Mouse (Mus musculus): Measurements from ENCODE around the gene Stxbp5l.
"Not testable (repeated sequence)": the region's sequence is repeated elsewhere in the genome, so short reads cannot be mapped to it uniquely, and the experiment has no call there.

The Stxbp5l gene

DNA sequence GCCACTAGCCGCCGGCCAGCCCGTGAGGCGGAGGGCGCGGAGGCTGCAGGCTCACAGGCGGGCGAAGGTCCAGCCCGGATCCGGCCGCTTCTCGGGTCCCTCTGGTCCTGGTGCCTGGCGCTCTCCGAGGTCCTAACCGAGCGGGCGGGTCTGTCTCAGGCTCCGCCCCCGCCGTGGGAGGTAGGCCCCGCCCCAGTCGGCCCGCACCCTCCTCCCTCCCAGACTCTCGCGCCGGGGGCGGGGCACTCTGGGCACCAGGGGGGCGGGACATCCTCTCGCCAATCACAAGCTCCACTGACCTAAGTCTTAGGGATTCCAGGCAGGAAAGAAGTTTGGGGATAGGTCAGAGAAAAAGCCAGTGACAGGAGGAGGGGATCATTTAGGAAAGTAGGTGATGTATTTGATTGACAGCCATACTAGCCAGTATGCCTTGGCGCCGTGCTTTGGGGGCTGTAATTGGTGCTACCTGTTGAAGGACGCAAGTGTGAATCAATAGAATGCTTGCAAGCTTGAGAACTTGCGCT, at the start of gene Stxbp5l:
Gene Stxbp5l (minus strand): TSS at position 142 of the 524 bp plus-strand sequence.
- peak; percentile 69 to 77 for DNase-seq

DNA sequence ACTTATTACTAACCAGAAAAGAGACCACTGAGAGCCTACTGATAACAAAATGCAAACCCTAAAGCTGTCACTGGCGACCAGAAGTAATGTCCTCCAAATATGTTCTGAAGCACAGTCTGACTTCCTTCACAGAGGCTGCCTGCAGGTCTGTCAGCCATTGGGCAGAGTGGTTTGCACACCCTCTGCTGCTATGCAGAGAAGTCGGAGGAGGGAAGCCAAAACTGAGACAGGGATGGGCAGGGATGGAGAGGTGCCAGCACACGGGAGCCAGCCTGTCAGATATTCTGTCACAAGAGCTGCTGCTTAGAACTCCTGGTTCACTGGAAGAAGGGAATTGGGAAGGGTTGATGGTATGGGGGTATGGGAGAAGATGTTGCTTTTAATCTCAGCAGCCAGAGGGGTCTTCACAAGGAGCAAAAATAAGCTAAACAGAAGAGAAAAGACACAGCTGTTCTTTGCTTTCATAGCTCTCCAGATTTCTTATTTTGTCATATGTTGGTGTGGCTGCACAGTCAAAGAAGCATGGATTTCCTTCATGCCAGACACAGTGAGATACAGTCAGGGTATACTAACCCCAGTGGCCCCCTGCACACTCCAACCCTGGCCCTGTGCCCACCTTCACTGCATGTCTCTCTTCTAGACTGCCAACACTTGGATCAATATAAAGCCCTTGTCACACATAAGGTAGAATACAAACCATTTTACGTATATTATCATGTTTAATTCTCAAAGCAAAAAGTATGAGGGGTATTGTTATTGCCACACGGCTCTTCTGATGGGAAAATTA, 48.8 kb upstream of the Stxbp5l start:
- no peak for DNase-seq

- no peak for DNase-seq
These were observed 40.7 kb upstream of the Stxbp5l start for GRCm38 (mm10) chr16:37425434-37425833.

DNA sequence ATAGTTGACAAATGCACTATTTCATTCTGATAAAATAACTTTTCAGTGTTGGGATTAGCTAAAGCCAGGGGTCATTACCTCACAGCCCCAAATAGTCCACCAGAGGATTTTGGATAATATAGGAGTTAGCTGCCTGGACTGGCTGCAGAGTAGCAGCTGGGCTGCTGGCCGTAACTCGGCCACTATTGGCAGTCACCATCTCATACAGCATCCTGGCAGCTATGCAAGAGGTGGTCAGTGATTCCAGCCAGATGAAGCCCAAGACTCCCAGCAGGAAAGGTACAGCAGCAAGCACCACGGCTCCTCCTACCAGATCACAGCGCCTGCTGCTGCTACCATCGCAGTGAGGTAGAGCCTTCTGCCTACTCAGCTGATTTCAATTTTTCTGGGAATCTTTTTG, 38.1 kb upstream of the Stxbp5l start:
- DNase-seq, result no peak

DNA sequence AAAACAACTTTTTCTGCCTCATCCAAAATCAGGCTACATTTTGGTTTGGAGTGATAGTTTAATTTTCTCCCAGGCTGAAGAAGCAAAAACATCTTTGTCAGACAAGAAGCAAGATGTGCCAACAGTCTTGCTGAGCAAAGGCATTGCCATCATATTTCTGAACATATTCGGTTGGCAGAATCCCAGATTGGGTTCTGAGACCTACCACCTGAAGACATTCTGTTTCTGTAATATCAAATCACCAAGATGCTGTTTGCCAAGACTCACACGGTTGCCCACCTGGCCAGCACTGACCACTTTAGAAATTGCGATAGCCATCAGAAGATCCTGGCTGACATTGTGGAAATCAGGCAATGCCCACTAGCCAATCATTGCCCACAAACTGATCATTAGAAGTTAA, 37.1 kb upstream of the Stxbp5l start:
- no peak for DNase-seq

DNA sequence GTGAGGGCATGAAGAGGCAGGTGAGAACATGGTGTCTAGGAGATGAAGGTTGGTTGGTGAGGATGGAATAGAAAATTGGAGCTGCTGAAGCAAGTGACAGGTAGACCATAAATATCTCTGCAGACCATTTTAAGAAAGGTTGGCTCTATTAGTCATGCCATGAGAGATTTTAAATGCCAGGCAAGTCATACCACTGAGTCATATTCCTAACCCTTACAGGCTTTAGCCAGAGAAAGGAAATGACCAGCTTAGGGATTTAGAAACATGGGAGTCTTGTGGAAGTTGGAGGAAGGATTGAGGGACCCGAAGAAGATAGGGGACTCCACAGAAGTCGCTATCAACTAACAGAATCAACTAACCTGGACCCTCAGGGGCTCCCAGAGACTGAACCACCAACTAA, 35.8 kb upstream of the Stxbp5l start:
- no peak for DNase-seq

- DNase-seq, result no peak
These were observed 20.8 kb upstream of the Stxbp5l start for GRCm38 (mm10) chr16:37405536-37405935.

DNA sequence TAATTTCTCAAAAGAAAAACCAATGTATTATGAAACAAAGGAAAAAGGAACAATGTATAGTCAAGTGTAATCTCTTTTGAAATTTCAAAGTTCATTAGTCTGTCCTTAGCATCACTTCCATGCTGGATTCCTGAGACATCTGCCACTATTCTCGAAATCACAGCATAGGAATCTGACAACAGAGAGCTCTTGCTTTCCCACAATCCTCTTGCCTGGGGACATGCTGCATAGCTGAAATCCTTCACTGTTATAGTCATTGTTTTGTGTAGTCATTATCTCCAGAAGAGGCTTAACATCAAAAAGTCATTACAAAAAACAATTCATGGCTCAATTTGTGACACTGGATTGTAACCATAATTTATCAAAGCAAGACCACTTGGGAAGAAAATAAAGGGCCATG, 20.2 kb upstream of the Stxbp5l start:
- no peak for DNase-seq

DNA sequence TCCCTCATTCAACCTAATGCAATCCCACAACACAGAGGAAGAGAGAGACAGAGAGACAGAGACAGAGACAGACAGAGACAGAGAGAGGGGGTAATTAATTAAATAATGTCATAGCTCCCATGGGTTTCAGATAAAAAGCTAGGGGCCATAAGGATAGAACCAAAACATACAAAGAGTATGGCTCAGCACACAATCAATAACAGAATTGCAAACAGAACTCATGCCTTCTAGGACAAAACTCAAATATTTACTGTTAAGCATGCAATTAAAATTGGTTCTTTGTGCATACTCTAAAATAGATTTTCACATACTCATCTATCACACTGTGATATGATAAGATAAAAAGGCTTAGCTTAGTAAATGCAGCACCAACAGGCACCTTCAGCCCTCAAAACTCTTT, 5.2 kb upstream of the Stxbp5l start:
- no peak for DNase-seq

DNA sequence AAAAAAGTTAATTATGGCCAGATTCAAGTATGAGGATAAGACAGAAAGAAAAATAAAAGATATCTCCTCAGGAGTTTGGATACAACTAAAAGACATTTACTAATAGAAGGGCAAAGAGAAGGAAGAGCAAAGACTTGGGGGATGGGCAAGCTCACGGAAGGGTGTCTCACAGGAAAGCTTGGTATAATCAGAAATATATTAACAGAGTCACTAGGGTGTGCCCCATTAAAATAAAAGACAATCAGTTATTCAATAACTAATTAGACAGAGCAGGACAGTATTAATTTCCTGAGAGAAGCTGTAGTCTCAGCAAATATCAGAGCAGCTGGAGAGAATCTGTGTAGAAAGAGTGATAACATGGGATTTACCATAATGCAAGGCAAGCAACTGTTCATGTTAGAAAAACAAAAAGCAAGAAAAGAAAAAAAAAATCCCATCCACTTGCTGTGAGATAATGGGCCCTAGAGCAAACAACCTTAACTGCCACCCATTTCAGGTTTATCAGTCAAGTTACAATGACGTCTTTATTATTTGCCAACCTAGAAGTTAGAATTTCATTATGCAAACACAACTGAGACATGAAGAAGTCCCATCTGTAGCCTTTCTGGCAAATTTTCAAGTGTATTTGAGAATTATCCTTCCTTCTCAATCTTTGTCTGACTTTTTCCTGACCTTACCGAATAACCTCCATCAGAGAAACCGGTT, 4.6 kb upstream of the Stxbp5l start:
- no peak for DNase-seq

- peak in 1 of 2 experiments; percentile 3 for DNase-seq
These were observed 393 bp downstream of the Stxbp5l start for GRCm38 (mm10) chr16:37384369-37384768.

- DNase-seq, result no peak
These were observed 1.3 kb downstream of the Stxbp5l start for GRCm38 (mm10) chr16:37383426-37383825.

DNA sequence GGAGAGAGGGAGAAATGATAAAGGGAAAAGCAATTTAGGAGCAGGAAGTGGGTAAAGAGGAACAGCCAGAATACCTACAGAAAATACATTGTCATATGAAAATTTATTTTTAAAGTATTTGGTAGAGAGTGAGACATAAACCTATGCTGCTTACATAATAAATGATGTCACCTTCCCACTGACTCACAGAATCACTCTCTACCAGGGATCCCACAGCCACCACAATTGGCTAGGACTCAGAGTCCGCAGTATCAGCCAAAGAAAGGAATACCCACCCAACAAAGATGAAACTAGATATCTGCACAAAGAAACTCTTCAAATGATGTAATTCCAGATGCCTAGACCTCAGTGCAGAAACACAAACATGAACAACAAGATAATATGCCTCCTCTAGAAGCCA, 12.0 kb downstream of the Stxbp5l start:
- no peak for DNase-seq

- no peak for DNase-seq
These were observed 17.3 kb downstream of the Stxbp5l start for GRCm38 (mm10) chr16:37367426-37367825.

GRCm38 (mm10) chr16:37363958-37364357, 20.8 kb downstream of the Stxbp5l start:
- DNase-seq, result no peak

- no peak for DNase-seq
These were observed 29.1 kb downstream of the Stxbp5l start for GRCm38 (mm10) chr16:37355621-37356020.

DNA sequence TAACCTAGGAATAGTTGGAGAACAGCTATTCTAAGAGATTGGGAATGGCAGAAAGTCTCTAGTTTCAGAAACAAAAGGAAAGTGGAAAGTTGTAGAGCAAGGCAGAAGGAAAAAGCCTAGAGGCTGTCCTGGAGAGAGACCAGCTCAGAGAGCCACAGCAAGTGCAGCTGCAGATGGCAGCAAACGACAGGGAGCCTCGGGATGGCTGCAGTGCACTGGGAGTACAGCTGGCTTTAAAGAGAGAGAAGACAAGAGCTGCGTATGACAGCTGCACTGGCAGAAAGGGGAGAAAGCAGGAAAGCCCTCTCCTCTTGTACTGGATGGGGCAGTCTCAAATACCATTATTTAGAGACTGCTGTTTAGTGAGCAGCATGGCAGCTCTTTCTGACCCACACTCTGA, 37.7 kb downstream of the Stxbp5l start:
- DNase-seq, result no peak

DNA sequence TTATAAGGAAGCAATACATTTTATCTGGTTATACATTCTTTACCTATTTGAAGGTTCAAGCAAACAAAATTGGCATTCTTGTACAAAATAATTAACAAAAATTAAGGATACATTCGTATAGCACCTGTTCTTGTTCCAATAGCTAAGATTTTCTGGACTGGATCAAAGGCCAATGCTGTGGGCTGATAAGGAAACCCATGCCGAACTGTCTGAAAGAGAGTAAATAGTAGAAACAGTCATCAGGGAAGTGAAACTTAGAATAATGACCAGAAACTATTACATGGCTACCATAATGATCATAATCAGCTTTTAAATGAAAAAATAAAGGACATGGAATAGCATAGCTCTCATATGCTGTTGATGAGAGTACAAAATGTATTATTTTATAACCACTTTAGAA, 39.8 kb downstream of the Stxbp5l start:
- DNase-seq, result no peak

GRCm38 (mm10) chr16:37341446-37341845, 43.3 kb downstream of the Stxbp5l start:
- DNase-seq, result not testable (repeated sequence)

DNA sequence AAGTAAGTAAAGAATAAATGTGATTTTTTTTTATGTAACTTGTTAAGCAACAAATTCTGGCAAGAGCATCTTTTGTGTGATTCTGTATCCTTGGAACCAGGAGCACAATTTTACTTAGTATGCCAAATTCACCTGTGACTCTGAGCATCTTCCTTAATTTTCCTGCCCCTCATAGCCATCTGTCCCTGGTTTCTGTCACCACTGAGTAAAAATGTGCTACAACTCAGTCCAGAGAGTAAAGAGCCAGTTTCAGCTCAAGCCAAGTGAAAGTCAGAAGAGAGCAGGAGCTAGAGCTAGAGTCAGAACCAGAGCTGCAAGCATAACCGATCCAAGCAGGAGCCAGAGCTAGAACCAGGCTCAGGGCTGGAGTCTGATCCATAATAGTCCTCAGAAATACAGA, 46.6 kb downstream of the Stxbp5l start:
- DNase-seq, result no peak

DNA sequence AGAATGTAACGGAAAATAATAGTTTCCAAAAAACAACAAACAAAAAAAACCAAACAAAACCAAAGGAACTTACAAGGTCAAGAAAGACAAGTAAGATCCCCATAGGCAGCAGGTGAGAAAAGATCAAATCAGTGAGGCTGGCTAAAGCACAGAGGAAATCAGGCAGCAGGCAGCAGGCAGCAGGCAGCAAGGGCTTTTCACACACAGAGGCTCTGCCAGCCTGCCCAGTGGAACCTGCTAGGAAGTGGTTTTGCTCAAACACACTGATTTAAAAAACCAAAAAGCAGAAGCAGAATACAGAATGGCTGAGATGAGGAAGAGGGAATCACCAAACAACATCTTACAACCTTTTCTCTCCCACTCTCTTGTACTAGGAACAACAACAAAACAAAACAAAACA, 47.2 kb downstream of the Stxbp5l start:
- DNase-seq, result no peak

- DNase-seq, result no peak
These were observed 80.3 kb downstream of the Stxbp5l start for GRCm38 (mm10) chr16:37304441-37304840.

GRCm38 (mm10) chr16:37292593-37292992, 92.2 kb downstream of the Stxbp5l start:
- DNase-seq, result no peak

DNA sequence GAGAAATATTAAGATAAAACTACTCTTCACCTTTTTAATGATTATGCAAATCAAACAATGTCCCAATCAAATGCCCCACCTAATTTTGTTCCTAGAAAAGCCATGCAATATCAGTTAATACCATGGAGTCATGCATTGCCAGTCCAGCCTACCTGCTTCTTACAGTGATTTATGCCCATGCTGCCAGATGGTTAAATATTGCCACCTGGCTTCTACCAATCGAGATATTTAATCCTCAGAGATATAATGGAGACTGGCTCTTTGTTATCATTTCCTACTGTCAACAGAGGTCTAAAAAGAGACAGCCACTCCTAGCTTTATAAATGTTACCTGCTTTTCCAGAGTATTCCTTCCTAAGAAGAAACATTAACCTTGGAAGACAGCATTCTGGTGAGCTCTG, 104.6 kb downstream of the Stxbp5l start:
- DNase-seq, result no peak

Data from lung, adult 18-20 months (tissue).